Mouse (Mus musculus) embryonic fibroblast, embryonic 13.5 days (primary cell): ENCODE measurements at regions not wholly inside any gene's neighbourhood (a gene's known extent, or its start where the extent isn't known, plus 50 kb on each side); places are given as distances from the start of the nearest gene placed in this dataset.

ENCODE experiments used
- CTCF ChIP-seq: IDR thresholded peaks from 2 replicates; pipeline ENCODE4 v1.5.1; 2011; ENCODE audit warnings: mild to moderate bottlenecking, control low read depth, low read length, moderate library complexity, borderline replicate concordance; ENCODE audit not compliant: insufficient read depth
- POLR2A ChIP-seq: IDR thresholded peaks from 2 replicates; pipeline ENCODE4 v1.6.1; 2011; ENCODE audit warnings: low read depth, mild to moderate bottlenecking, control low read depth, low read length, moderate library complexity

DNA sequence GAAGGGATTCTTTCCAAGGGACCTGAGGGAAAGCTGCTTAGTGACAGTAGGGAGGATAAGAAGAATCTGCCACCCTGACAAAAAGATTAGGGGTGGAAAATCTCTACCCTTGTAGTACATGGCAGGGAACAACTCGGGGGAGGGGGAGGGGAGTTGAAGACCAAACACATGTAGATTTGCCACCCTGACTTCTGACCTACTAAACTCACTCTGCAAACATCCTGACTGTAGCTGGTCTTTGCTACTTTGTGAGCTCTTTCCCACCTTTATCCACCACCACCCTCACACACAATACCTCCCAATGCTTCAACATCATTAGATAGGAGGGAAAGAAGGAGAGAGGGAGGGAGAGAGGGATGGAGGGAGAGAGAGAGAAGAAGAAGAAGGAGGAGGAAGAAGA is 140.4 kb upstream of the BC052040 start:
- TF ChIP-seq CTCF: no peak
- TF ChIP-seq POLR2A: no peak
